Mouse (Mus musculus) lung, postnatal 4 days (tissue): ENCODE measurements around the gene Hist2h3c2.
"Not testable (repeated sequence)": the region's sequence is repeated elsewhere in the genome, so short reads cannot be mapped to it uniquely, and the experiment has no call there.

Experiments
- DNase-seq, 2 experiments: peaks; one replicate each; pipeline ENCODE4 v3.0.0; 2021

The Hist2h3c2 gene

DNA sequence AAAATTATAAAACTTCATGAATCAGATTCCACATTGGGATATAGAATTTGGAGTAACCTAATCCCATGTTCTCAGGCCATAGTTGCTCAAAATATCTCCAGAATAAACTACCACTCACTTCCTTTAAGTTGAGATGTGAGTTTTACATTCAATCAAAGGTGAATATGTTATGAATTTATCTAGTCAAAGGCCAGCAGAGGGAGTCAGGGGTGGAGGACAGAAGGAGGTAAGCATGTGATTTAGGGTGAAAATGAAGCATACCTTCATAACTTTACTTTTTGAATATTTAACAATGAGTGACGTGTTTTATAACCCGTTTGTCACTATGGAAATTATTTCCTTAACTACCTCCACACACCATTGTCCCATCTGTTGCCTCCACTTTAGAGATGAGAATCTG is 4.0 kb downstream of the Hist2h3c2 start:
- no peak for DNase-seq

- no peak for DNase-seq
Measured at GRCm38 (mm10) chr3:96231758-96232120, 7.2 kb downstream of the Hist2h3c2 start.

DNA sequence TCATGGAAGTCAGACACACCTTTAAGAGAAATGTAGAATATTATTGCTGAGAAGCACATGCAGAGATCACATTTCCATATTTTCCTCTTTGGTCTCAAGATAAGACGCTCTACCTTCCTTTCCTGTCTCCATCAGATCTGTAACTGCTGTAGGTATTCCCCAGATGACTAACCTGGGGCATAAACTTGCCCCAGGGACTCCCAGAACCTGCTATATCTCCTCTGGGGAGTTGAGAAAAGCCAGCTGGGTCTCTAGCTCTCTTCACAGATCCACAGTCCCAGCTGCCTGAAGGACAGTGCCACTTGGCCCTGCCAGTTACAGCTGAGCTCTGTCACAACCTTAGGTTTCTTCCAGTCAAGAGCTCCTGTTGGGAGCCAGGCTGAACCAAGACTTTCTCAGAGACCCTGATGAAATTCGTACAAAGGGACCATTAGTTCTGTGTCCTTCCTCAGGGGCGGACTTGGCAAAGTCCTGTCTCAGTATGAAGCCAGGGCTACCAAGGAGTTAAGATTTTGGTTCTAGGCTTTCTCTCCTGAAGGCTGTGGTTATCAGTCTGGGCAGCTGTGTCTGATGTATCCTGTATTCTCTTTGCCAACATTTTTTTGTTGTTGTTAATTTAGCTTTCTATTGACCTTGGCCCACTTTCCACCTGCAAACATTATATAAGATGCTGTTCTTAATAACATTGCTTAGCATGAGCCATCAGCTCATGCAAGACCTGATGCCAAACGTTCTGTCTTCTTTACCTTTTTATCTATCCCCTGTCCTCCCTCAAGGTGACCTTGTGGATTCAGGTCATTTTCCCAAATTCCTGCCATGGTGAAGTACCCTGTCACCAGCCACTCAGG is 7.8 kb downstream of the Hist2h3c2 start:
- no peak for DNase-seq

GRCm38 (mm10) chr3:96230404-96230803 is 8.5 kb downstream of the Hist2h3c2 start:
- no peak for DNase-seq

DNA sequence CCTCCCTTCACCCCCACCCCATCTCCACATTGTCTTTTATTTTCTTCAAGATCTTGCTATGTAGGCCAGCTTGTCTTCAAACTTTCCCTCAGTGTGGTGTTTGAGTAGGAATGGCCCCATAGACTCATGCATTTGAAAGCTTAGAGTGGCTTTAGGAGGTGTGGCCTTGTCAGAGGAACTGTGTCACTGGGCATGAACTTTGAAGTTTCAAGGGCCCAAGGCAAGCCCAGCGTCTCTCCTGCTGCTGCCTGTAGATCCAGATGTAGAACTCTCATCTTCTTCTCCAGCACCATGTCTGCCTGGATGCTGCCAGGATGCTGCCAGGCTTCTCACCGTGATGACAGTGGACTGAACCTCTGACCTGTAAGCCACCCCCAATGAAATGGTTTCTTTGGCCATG is 10.1 kb downstream of the Hist2h3c2 start:
- DNase-seq: no peak

DNA sequence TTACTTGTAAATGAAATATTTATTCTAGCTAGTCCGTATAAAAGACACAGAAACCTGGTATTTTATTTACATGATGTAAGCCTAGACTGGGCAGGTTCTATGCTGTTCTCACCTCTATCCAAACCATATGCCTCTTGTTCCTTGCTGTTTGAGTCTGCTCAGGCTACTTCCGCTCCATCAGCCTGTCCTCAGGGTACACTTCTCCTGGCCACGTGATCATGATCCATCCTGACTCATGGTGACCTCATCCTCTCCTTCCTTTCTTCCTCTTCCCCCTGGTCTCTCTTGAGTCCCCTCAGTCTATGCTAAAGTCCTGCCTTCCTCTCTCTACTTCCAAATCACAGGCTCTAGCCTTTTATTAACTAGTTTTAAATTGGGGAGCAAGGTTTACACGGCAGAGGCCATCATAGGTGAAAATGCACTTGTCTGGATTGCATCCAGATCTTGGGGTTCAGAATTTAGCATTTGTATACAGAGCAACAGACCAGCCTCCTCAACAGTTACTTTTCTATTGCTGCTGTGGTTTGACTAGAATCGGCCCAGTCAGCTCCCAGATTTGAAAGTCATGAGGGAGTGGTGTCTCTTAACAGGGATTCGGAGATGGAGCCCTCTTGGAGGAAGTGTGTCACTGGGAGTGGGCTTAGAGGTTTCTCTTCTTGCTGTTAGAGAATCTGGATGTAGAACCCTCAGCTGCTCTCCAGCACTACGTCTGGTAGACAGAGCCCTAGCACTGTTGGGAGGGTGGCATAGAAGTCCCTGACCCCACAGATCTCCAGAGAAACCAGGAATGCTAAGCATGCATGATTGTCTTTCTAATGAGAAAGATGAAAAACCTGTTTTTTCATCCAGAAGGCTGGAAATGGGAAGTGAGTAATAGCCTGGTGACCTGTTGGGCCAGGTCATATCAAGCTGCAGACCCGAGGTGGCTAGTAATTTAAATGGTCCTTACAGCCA is 12.0 kb downstream of the Hist2h3c2 start:
- DNase-seq: no peak

DNA sequence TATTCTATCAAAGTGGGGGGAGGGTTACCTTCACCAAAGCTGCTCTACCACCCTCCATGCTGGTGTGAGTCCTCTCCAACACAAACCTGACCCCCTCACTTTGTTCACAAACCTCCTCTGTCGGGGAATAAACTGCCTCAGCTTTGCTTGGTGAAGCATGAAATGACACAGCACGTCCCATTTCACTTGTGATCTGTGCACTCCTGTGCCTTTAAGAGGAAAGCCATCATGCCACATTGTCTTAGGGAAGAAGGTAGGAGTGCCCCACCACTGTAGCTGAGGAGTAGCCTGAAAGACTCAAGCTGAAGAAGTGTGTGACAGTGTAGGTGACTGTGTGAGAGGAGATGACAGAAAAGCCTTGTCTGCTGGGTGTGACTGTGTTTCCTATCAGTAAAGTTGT is 13.5 kb downstream of the Hist2h3c2 start:
- no peak for DNase-seq

GRCm38 (mm10) chr3:96222774-96223173 is 16.2 kb downstream of the Hist2h3c2 start:
- no peak for DNase-seq

DNA sequence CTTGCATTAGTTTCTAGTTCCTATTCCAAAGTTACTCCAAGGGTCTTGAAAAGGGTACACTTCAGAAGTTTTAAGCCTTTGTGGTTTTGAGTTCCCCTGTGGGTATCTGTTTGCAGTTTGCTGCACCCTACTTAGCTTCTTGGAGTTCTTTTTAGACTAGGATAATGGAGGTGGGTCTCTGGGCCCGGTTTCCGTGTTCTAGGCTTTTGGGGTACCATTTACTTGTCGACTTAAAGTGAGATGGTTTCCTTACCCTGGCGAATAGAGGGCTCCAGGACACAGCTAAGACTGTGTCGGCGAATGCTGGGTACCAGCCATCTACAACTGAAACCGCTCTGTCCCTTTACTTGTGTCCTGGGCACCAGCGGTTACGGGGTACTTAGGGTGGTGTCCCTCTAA is 17.3 kb downstream of the Hist2h3c2 start:
- no peak for DNase-seq

DNA sequence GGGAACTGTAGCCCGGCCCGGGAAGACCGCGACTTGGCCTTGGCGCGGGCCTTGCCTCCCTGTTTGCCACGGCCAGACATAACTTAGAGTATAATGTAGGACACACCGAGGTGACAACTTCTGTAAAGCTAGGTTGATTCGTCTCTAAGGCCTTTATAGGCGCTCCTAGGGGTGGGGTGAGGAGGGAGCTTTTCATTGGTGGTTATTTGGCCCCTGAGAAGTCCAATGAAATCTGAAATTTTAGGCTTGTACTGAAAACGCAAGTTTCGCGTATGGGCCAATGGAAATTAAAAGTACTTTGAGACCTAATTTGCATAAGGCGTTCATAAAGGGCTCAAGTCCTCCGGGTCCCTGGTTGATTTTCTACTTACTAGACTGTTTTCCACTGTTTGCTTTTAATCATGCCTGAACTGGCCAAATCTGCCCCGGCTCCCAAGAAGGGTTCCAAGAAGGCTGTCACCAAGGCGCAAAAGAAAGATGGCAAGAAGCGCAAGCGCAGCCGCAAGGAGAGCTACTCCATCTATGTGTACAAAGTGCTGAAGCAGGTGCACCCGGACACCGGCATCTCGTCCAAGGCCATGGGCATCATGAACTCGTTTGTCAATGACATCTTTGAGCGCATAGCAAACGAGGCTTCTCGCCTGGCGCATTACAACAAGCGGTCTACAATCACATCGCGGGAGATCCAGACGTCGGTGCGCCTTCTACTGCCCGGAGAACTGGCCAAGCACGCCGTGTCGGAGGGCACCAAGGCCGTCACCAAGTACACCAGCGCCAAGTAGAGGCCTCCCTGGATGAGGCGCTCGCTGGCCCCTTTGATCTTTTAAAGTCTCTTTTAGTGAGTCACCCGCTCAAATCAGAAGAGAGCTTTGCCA is 17.9 kb downstream of the Hist2h3c2 start, which contains the start of the genes Hist2h2ac and Hist2h2be:
Hist2h2ac (minus strand) TSS at position 116 of the 875 bp plus-strand sequence.
Hist2h2be (plus strand) TSS at position 355 of the 875 bp plus-strand sequence.
- peak; percentile 73 to 87 for DNase-seq

DNA sequence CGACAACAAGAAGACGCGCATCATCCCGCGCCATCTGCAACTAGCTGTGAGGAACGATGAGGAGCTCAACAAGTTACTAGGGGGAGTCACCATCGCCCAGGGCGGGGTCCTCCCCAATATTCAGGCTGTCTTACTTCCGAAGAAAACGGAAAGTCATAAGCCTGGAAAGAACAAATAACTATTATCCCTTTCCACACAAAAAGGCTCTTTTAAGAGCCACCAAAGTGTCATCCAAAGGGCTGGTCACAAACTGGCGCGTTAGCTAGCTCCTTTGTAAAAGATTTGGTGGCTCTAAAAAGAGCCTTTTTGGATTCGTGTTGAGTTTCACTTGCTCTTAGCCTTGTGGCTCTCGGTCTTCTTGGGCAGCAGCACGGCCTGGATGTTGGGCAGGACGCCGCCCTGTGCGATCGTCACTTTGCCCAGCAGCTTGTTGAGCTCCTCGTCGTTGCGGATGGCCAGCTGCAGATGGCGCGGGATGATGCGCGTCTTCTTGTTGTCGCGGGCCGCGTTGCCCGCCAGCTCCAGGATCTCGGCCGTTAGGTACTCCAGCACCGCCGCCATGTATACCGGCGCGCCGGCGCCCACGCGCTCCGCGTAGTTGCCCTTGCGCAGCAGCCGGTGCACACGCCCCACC is 18.7 kb downstream of the Hist2h3c2 start:
- DNase-seq: peak in 1 of 2 experiments; percentile 82

GRCm38 (mm10) chr3:96219661-96220130 is 19.2 kb downstream of the Hist2h3c2 start, which contains the start of the genes Bola1 and Hist2h2ab:
Gene Bola1 (minus strand): TSS chr3:96219709.
Gene Hist2h2ab (plus strand): TSS chr3:96219865.
- peak; percentile 78 to 81 for DNase-seq

DNA sequence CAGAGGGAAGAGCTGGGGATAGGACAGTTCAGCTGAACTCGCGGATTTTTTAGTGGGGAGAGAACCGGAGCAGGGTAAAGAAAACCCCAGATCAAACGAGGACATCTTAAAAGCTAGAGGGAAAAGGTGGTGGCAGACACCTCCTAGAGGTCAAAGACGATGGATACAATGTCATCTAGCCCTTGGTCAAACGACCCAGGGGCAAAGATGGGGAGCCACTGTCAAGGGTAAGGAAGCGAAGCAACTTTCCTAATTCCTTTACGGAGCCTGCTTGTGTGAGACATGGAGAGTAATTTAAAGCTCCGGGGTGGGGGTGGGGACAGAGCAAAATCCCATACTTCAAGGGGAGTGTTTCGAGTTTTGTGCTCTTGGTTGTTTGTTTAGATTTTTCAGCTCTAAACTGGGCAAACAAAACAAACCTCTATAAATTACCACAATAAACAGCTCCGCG is 19.7 kb downstream of the Hist2h3c2 start:
- peak in 1 of 2 experiments; percentile 42 for DNase-seq

GRCm38 (mm10) chr3:96209242-96209641 is 29.7 kb downstream of the Hist2h3c2 start:
- DNase-seq: no peak

DNA sequence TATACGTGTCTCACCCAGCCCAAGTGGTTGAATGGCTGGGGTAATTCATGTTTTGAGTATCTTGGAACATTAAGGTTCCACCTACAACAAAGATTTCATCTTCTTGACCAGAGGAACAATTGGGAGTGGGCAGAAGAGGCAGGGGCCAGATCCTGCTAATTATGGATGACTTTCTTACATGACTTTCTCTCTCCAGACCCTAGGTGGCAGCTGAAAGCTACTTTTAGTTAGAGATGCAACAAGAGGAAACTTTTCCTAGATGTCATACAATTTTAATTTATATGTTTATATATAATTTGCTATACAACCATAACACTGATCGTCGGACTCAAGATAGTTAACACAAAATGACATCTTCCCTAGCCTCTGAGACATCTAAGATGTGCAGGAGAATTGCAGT is 31.1 kb downstream of the Hist2h3c2 start:
- no peak for DNase-seq

- DNase-seq: no peak
Measured at GRCm38 (mm10) chr3:96199731-96200130, 39.2 kb downstream of the Hist2h3c2 start.

GRCm38 (mm10) chr3:96198601-96199251 is 40.2 kb downstream of the Hist2h3c2 start:
- DNase-seq: not testable (repeated sequence)

DNA sequence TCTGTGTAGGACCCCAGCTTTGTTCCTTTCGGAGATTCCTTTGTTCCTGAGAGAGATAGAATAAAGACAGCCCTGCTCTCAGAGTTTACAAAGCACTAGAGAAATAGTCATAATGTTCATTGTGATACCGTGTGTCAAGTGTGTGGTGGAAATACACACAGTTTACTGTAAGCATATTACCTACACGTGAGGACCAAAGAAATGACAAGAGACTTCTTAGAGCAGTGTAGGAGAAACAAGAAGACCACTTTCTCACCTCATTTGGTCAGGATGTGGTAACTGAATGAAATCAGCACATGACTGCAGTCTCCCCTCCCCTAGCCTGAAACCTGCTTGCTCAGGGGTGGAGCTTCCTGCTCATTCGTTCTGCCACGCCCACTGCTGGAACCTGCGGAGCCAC is 40.7 kb downstream of the Hist2h3c2 start:
- no peak for DNase-seq

GRCm38 (mm10) chr3:96197129-96197749 is 41.7 kb downstream of the Hist2h3c2 start:
- DNase-seq: peak; percentile 87 to 91

DNA sequence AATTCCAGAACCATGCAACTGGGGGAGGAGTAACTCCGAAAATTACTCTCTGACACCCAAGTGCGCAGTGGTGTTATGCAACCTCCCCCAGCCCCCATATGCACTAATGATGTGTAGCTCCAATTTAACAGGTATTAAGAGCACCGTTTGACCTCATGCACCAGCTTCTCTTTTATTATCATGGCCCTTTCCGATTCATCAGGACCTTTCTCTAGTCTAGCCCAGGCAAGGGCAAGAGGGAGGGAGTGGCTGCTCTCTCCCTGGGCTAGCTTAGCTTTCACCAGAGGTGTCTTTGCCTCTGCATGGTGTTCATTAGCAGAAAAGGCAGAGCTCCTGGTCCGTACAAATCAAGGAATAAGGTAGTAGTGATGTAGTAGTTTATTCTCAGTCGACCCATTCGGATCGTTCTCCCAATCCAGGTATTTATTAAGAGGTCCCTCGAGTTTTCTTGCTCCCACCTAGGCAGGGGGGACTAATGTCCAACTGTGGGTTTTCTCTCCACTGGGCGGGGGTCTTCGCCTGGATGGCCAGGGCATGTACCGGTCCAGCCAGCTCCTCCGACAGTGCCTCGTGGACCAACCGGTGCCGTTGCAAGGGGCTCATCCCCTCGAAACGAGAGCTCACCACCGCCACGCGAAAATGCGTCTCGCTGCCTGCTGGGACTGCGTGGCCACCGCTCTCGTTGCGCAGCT is 42.3 kb downstream of the Hist2h3c2 start:
- no peak for DNase-seq
